Mouse (Mus musculus) hindlimb bud, embryonic 11.5 days (tissue): ENCODE results near the gene Fn1.

ENCODE experiments used
- DNase-seq: peaks from one replicate; pipeline ENCODE4 v3.0.0-alpha.2; 2012; ENCODE audit warnings: low read depth, low spot score; ENCODE audit errors: extremely low spot score

Gene Fn1

DNA sequence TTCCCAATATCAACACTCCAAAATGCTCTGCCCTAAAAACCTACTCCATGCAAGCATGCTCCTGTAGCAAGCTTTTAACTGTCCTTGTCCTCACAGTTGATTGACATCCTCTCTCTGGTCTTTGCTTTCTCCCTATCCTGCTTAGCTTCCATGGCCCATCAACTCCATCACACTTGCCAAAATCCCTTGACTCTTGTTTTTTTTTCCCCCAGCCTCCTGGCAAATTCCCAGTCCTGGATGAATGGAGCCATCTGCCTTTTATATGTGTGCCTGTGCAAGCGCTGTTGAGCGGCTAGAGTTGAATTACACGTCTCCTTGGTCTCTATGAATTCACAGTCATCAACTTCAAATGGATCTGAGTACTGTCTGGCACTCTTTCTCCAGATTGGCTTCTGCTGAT is 112.6 kb downstream of the Fn1 start:
- DNase-seq: no peak

DNA sequence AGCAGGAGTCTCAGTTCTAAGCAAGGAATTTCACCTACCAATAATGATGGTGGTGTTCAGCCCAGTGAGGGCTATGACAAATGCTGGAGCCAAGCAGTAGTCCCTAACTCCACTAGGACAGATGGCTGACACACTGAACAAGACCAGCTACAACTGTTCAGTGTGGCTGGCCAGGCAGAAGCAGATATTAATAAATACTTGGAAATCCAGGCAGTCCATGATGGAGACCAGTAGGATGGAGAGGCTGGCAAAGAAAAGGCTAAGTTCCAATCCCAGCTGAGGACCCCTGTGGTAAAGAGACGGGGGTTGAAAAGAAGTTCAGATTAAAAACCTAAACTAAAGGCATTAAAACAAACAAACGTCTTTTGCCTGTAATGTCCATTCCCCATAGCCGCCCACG is 113.4 kb downstream of the Fn1 start:
- DNase-seq: no peak
